Mouse (Mus musculus): ENCODE measurements at regions not wholly inside any gene's neighbourhood (a gene's known extent, or its start where the extent isn't known, plus 50 kb on each side); places are given as distances from the start of the nearest gene placed in this dataset. TPM values are rescaled to one million over a fixed set of nuclear protein-coding genes. Genes with fewer than 3 reads are reported as not detected.

DNA sequence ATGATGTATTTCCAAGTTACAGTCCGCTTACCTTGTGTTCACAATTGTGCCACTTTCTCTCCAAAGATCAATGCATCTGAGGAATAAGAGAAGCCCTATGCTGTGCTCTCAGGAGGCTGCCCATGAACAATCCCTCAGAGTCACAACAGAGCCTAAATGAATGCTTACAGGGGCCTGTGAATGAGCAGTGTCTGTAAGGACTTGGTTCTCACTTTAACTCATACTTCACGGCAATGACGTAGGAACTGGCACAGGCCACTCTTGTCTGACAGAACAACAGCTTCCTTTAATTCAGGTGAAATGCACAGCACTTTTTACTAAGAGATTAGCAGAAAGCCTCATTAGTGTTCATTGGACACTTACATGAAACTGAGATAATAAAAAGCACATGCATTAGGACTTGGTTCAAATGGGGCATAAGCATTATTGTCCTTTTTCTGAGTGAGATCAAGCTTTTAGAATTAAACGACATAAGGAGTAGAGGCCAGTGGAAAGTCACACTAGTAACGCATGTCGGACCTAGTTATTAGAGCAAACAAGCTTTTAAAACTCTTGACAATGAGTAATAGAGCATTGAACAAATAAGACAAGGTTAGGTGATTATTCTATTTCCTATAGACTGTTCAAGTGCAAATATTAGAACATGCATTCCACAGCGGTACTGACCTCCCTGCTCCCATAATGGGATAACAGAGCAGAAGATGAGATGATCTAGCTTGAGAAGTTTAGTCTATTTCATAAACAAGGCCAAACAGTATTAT, 796.3 kb downstream of the Hace1 start:
- Histone ChIP-seq H3K36me3 (no peaks in the 10 kb centered on the region), H3K27me3 (replicated peaks) (no peaks in the 10 kb centered on the region), H3K4me1 (no peaks in the 10 kb centered on the region), H3K9me3 (replicated peaks) (no peaks in the 10 kb centered on the region), H3K4me2 (no peak overlapping the region), H3K4me3 (replicated peaks) (no peak overlapping the region), H3K27ac (replicated peaks) (no peak overlapping the region), H3K9ac (replicated peaks) (no peak overlapping the region)
- 56% methylated on average over 7 of the region's 7 CpGs for WGBS
- no peak for ATAC-seq (ENCODE audit: low FRiP score)

DNA sequence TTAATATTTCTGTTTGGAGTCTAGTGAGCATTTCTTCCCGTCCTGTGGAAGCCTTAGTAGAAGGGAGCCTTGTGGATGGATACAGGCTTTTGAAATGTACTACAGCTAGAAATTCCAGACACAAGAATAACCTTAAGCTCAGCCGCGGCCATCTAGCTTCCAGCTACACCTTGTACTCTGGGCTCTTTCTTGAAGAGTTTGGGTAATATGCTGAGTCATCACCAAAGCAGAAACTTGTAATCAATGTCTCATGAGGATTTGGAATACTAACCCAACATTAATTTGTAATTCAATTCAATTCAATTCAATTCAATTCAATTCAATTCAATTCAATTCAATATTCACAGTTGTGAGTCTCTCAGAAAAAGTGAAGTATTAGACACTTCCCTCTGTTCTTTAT, 797.0 kb downstream of the Hace1 start:
- WGBS = 92% methylated on average over 3 of the region's 3 CpGs
- no peak for ATAC-seq (ENCODE audit: low FRiP score)

DNA sequence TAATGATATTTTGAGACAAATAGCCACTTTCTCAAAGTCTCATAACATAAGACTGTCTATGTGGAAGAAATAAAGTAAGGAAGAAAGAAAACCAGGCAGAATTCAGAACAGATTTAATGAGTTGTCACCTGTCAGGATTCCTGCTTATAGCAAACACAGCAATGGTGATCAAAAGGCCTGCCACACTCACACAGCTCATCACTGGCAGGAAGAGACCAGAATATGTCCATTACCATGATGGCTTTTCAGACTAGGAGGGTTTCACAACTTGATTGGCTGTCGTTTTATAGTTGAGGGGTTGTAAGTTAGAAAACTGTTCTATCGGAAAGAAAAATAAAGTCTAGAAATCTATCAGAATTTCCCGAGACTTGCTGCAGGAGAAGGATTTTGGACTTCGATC, 819.5 kb downstream of the Hace1 start:
- no peaks in the 10 kb centered on the region for H3K36me3 ChIP-seq
- 86% methylated on average over 4 of the region's 4 CpGs for WGBS
- no peak overlapping the region for H3K4me3 ChIP-seq (replicated peaks)
- H3K27ac ChIP-seq (replicated peaks) = no peak overlapping the region
- H3K27me3 ChIP-seq (replicated peaks) = no peaks in the 10 kb centered on the region
- no peak overlapping the region for H3K9ac ChIP-seq (replicated peaks)
- ATAC-seq (ENCODE audit: low FRiP score) = no peak
- no peaks in the 10 kb centered on the region for H3K4me1 ChIP-seq
- H3K4me2 ChIP-seq = no peak overlapping the region
- H3K9me3 ChIP-seq (replicated peaks) = no peaks in the 10 kb centered on the region

More for the DNA sequence above, 797.0 kb downstream of the Hace1 start:
- H3K4me3 ChIP-seq (replicated peaks) = no peak overlapping the region
- H3K9me3 ChIP-seq (replicated peaks) = no peaks in the 10 kb centered on the region
- no peak overlapping the region for H3K27ac ChIP-seq (replicated peaks)
- no peaks in the 10 kb centered on the region for H3K4me1 ChIP-seq
- H3K36me3 ChIP-seq = no peaks in the 10 kb centered on the region
- H3K9ac ChIP-seq (replicated peaks) = no peak overlapping the region
- no peaks in the 10 kb centered on the region for H3K27me3 ChIP-seq (replicated peaks)
- no peak overlapping the region for H3K4me2 ChIP-seq

DNA sequence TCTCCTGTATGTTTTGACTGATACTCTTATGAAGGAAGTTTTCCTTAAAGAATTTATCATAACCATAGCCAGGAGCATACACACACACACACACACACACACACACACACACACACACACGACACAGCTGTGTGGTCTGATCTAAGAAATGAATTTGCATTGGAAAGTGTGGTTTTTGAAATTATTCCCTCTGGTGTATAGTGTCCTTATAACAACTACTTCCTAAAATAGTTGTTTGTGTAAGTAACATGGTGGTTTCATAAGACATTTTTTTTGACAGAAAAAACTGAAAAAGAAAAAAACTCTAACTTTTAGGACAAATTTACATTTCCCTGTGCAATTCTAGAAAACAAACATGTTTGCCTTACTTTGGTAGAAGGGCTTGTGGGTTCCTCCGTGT, 826.3 kb downstream of the Hace1 start:
- no peak overlapping the region for H3K27ac ChIP-seq (replicated peaks)
- no peak overlapping the region for H3K4me2 ChIP-seq
- no peaks in the 10 kb centered on the region for H3K27me3 ChIP-seq (replicated peaks)
- no peaks in the 10 kb centered on the region for H3K9me3 ChIP-seq (replicated peaks)
- no peak overlapping the region for H3K9ac ChIP-seq (replicated peaks)
- H3K36me3 ChIP-seq = no peaks in the 10 kb centered on the region
- no peak overlapping the region for H3K4me3 ChIP-seq (replicated peaks)
- WGBS = 51% methylated on average over 2 of the region's 2 CpGs
- H3K4me1 ChIP-seq = no peaks in the 10 kb centered on the region
- ATAC-seq (ENCODE audit: low FRiP score) = no peak

Small RNAs in the stretch of these regions (microRNA-seq; reads per million reads assigned to microRNA genes)
- not detected for gene Gm27410
